7 mouse cellular contexts compared by ENCODE assay signal in the genomic region with DNA sequence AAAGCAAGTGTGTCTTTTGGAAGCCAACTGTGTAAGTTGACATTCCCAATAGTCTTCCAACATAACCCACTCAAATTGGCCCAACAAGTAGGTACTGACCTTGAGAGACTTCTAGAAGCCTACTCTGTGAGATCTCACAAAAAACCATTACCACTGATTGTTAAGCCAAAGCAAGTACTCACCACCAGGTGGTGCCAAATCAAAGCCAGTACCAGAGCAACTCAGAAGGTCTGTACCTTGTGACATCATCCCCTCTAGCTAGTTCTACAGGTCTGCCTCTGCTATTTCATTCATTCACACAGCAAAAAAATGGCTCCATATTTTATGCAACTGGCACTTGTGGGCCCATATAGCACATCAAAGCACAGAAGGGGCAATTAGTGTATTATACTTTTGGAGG. TPM values are rescaled to one million over a fixed set of nuclear protein-coding genes. Genes with fewer than 3 reads are reported as not detected.
DNase-seq lines count a peak whose midpoint lies in the region; ATAC-seq lines count a peak whose summit lies in the region.

No protein-coding gene starts in this region.

- no peak overlapping the region for H3K4me2 ChIP-seq in limb, embryonic 11.5 days (ENCODE audit: low read depth, severe bottlenecking)

- no peak overlapping the region for H3K9ac ChIP-seq in limb, embryonic 11.5 days (ENCODE audit: low read length)

- H3K4me1 ChIP-seq in limb, embryonic 11.5 days (ENCODE audit: control insufficient read depth, insufficient read depth, low read length) = peaks cover 3% of the 10 kb centered on the region

- H3K36me3 ChIP-seq in limb, embryonic 11.5 days (ENCODE audit: control insufficient read depth, insufficient read depth, low read length) = no peaks in the 10 kb centered on the region

- intact Hi-C loops in heart, postnatal 25 days (cut with DNase I) = loop anchor here (1.0 to 10.0 kb wide), 2 partner anchors 111 to 248 kb away; no protein-coding TSS in a partner anchor

- peak; percentile 89 for ATAC-seq in common myeloid progenitor, adult 5-6 weeks (replicated peaks; ENCODE audit: low read depth, poor library complexity, severe bottlenecking)
- ATAC-seq in limb, embryonic 11.5 days (ENCODE audit: insufficient number of reproducible peaks, low FRiP score, low TSS enrichment, low read depth) = no peak

- no peak overlapping the region for H3K4me3 ChIP-seq in limb, embryonic 11.5 days (ENCODE audit: low read depth, low read length)

- no peak overlapping the region for H3K27ac ChIP-seq in limb, embryonic 11.5 days (replicated peaks; ENCODE audit: low read depth, low read length)

- H3K9me3 ChIP-seq in limb, embryonic 11.5 days (ENCODE audit: control insufficient read depth, low read length) = no peaks in the 10 kb centered on the region

- H3K27me3 ChIP-seq in limb, embryonic 11.5 days (ENCODE audit: control insufficient read depth, insufficient read depth, low read length) = no peaks in the 10 kb centered on the region

- peak; percentile 5 to 28 for DNase-seq in urinary bladder, adult 18-20 months (ENCODE audit: low spot score in 2 of 2)
- DNase-seq in urinary bladder, postnatal 4 days (ENCODE audit: low spot score in 2 of 2) = no peak
- DNase-seq in adipocyte (ENCODE audit: low spot score) = peak; percentile 69
- DNase-seq in heart, postnatal 25 days (ENCODE audit: low spot score) = peak; percentile 7
- peak; percentile 61 for DNase-seq in limb, embryonic 11.5 days (ENCODE audit: low spot score)
- DNase-seq in right cerebral cortex, adult 2 months (ENCODE audit: low spot score in 2 of 2) = peak; percentile 38 to 44

RNA-seq across cellular contexts. Expression of gene Ola1, which starts 51.6 kb away (rescaled TPM):
- total RNA-seq in common myeloid progenitor, adult 5-6 weeks (2017) = 117 and 127 TPM in 2 replicates
- total RNA-seq in heart, postnatal 25 days (2021) = 10 to 100 TPM; 44.6 to 48.3 TPM
- polyA plus RNA-seq in limb, embryonic 11.5 days (2014; fragmentation: Nextera tagmentation; extraction: Ambion mirVana) = 117 and 119 TPM in 2 replicates

Comparison
In these comparisons a context has a peak if more than half of its experiments do, and no peak if none do; other contexts are left out.
1. DNase-seq: peak in urinary bladder, adult 18-20 months (2 of 2), adipocyte (single experiment), heart, postnatal 25 days (single experiment), limb, embryonic 11.5 days (single experiment) and right cerebral cortex, adult 2 months (2 of 2); none in urinary bladder, postnatal 4 days (0 of 2).